Mouse (Mus musculus) embryonic facial prominence, embryonic 12.5 days (tissue): ENCODE results near the gene Ltbr. TPM values are rescaled to one million over a fixed set of nuclear protein-coding genes. Genes with fewer than 3 reads are reported as not detected.
"Not testable (repeated sequence)": the region's sequence is repeated elsewhere in the genome, so short reads cannot be mapped to it uniquely, and the experiment has no call there.

ENCODE experiments used
- ATAC-seq: fragments of 200-750 bp; cut with Nextera tagmentation; 2 replicates; pipeline ENCODE4 v1.8.0; 2017; ENCODE audit not compliant: insufficient number of reproducible peaks, insufficient read depth, low FRiP score, low TSS enrichment
- H3K27ac ChIP-seq: fragments of 300-500 bp; sonication (generic); 2 replicates; pipeline ENCODE4 v1.5.1; 2016; ENCODE audit warnings: mild to moderate bottlenecking
- H3K27me3 ChIP-seq: fragments of 300-500 bp; sonication (generic); 2 replicates; pipeline ENCODE4 v1.6.1; 2016; ENCODE audit warnings: mild to moderate bottlenecking, moderate library complexity
- H3K36me3 ChIP-seq: fragments of 300-500 bp; sonication (generic); 2 replicates; pipeline ENCODE4 v1.6.1; 2016; ENCODE audit warnings: mild to moderate bottlenecking
- H3K4me1 ChIP-seq: fragments of 300-500 bp; sonication (generic); 2 replicates; pipeline ENCODE4 v1.6.1; 2016
- H3K4me2 ChIP-seq: fragments of 300-500 bp; sonication (generic); replicated peaks from 2 replicates; pipeline ENCODE4 v1.6.1; 2016; ENCODE audit warnings: mild to moderate bottlenecking, moderate library complexity
- H3K4me3 ChIP-seq: fragments of 300-500 bp; sonication (generic); 2 replicates; pipeline ENCODE4 v1.5.1; 2016; ENCODE audit warnings: mild to moderate bottlenecking
- H3K9ac ChIP-seq: fragments of 300-500 bp; sonication (generic); 2 replicates; pipeline ENCODE4 v1.6.1; 2016; ENCODE audit warnings: mild to moderate bottlenecking, moderate library complexity
- H3K9me3 ChIP-seq: fragments of 300-500 bp; sonication (generic); 2 replicates; pipeline ENCODE4 v1.6.1; 2016; ENCODE audit warnings: mild to moderate bottlenecking, moderate library complexity
- WGBS: fragments of 180-500 bp; shearing (Covaris S2); methylation state at CpG from one replicate; pipeline ENCODE4 v1.1.7; 2016; 5-methylcytosine and 5-hydroxymethylcytosine counted together
- polyA plus RNA-seq: library from polyadenylated mRNA; unstranded; fragments of >200 nt; fragmentation: Nextera tagmentation; extraction: Ambion mirVana; gene quantifications from 2 replicates; pipeline ENCODE4 v1.2.1, GENCODE M21; 2016

Ltbr gene
- polyA plus RNA-seq, 1 experiment from 2014 or later = 27.2 TPM

DNA sequence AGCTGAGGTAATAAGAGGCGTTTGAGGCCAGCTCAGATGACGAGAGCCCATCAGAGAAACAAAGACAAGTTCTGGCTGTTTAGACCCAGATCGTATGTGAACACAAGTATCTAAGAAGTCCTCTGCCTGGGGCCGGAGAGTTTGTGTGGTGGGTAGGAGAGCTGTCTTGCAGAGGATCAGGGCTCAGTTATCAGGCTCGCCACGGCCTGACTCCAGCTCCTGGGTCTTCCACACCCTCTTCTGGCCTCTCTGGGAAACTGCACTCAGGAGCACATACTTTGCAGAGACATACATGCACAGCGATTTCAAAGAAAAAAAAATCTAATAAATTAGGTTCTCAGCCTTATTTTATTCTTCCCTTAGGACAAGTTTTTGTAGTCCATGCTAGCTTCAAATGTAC, 28.9 kb downstream of the Ltbr start:
- no peaks in the 10 kb centered on the region for H3K36me3 ChIP-seq
- WGBS = 89% methylated on average over 7 of the region's 7 CpGs
- H3K4me3 ChIP-seq = no peak overlapping the region
- no peak overlapping the region for H3K4me2 ChIP-seq
- ATAC-seq = no peak
- H3K9ac ChIP-seq = no peak overlapping the region
- H3K27ac ChIP-seq = no peak overlapping the region
- no peaks in the 10 kb centered on the region for H3K4me1 ChIP-seq
- no peaks in the 10 kb centered on the region for H3K9me3 ChIP-seq
- no peaks in the 10 kb centered on the region for H3K27me3 ChIP-seq

DNA sequence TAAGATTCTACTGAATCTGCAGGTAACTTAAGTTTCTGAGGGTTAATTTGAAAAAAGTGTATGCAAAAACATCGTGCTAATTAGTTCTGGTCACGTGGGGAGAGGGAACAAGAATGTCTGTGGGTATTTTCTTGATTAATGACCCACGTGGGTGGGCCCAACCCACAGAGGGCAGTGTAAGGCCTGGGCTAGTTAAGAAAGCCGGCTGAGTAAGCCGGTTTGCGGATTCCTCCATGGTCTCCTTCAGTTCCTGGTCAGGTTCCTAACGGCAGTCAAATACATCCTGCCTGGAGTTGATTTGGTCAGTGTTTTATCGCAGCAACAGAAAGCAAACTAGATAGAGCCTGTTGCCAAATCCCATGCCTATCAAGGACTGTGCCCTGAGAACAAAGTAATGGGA, 29.4 kb downstream of the Ltbr start:
- Histone ChIP-seq H3K4me1 (no peaks in the 10 kb centered on the region), H3K9ac (no peak overlapping the region), H3K36me3 (no peaks in the 10 kb centered on the region), H3K9me3 (no peaks in the 10 kb centered on the region), H3K4me2 (no peak overlapping the region), H3K4me3 (no peak overlapping the region), H3K27me3 (no peaks in the 10 kb centered on the region), H3K27ac (no peak overlapping the region)
- no peak for ATAC-seq
- WGBS = 51% methylated on average over 8 of the region's 8 CpGs

DNA sequence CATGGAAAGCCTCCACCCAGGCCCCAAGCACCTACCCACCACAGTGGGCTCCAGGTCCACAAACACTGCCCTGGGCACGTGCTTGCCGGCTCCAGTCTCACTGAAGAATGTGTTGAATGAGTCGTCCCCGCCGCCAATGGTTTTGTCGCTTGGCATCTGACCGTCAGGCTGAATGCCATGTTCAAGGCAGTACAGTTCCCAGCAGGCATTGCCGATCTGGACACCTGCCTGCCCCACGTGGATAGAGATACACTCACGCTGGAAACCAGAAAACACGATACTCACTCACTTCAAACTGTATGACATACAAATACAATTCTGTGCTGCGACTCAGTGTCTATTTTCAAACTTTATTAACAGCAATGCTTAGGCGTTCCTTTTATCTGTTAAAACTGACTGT, 31.0 kb downstream of the Ltbr start:
- WGBS = 90% methylated on average over 13 of the region's 13 CpGs
- not testable (repeated sequence) for H3K27ac ChIP-seq

DNA sequence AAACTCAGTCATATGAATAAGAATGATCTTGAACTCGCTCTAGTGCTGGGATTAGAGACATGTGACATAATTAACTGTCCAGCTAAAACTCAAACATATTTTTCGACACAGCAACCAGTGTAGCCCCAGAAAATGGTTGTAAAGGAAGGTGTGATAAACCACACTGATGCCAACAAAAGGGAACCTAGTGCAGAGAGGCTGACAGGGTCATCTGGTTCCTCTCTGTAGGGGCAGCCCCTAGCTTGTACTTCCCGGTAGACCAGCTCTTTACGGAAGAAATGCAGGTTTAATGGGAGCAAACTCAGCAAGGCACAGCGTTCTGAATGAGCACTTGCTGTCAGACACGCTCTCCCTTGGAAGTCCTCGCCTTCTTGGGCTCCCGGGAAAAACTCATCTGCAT, 34.0 kb downstream of the Ltbr start:
- H3K4me1 ChIP-seq = no peaks in the 10 kb centered on the region
- H3K9ac ChIP-seq = no peak overlapping the region
- H3K4me3 ChIP-seq = no peak overlapping the region
- no peak overlapping the region for H3K4me2 ChIP-seq
- H3K9me3 ChIP-seq = no peaks in the 10 kb centered on the region
- no peak overlapping the region for H3K27ac ChIP-seq
- no peak for ATAC-seq
- H3K36me3 ChIP-seq = no peaks in the 10 kb centered on the region
- 70% methylated on average over 8 of the region's 8 CpGs for WGBS
- H3K27me3 ChIP-seq = no peaks in the 10 kb centered on the region

More for the DNA sequence above, 31.0 kb downstream of the Ltbr start:
- not testable (repeated sequence) for ATAC-seq, H3K9me3 ChIP-seq, H3K9ac ChIP-seq, H3K4me1 ChIP-seq, H3K4me2 ChIP-seq, H3K27me3 ChIP-seq, H3K4me3 ChIP-seq, H3K36me3 ChIP-seq

DNA sequence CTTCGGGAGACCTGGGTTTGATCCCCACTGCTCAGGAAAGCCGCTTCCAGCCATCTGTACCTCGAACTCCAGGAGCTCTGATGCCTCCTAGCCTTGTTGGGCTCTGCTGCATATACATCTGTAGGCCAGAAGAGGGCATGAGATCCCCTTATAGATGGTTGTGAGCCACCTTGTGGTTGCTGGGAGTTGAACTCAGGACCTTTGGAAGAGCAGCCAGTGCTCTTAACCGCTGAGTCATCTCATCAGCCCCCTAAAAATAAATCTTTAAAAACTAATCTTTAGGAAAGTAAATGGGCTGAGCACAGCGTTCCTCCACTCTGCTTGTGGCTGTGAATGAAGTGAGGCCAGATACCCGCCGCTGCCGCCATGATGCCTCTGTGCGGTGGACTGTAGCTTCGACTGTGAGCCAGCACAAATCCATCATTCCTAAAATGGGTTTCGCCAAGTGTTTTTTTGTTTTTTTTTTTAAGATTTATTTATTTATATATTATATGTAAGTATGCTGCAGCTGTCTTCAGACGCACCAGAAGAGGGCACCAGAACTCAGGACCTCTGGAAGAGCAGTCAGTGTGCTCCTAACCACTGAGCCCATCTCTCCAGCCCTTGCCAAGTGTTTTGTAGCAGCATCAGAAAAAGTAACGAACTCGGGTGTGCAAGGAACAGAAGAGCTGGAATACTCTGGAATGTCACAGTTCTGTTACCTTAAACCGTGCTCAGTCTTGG, 38.7 kb downstream of the Ltbr start:
- Histone ChIP-seq H3K9ac (no peak overlapping the region), H3K36me3 (no peaks in the 10 kb centered on the region), H3K4me1 (no peaks in the 10 kb centered on the region), H3K4me3 (no peak overlapping the region), H3K4me2 (no peak overlapping the region), H3K27ac (no peak overlapping the region), H3K9me3 (no peaks in the 10 kb centered on the region), H3K27me3 (peaks cover 5% of the 10 kb centered on the region; the same call in 1 of the 2 replicates)
- no peak for ATAC-seq
- 55% methylated on average over 15 of the region's 15 CpGs for WGBS

DNA sequence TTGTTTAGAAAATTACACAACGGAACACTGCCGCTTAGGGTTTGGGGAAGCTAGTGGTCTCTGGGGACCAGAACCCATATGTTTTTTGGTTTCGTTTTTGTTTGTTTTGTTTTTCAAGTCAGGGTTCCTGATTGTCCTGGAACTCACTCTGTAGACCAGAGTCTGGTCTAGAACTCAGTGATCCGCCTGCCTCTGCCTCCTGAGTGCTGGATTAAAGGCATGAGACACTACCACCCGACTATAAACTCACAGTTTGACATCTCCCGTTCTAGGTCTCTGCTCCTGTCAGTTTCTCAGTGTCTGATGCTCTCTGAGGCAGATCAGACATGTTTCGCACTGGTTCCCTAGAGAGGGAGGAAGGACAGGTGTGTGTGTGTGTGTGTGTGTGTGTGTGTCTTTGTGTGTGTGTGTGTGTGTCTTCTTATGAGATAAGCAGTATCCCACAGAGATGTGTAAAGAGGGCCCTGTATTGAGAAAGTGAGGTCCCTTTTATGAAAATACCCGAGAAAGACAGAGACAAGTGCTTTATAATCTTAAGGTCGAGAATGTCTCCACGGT, 41.4 kb downstream of the Ltbr start:
- Histone ChIP-seq H3K9ac (no peak overlapping the region), H3K27ac (no peak overlapping the region), H3K36me3 (no peaks in the 10 kb centered on the region), H3K9me3 (no peaks in the 10 kb centered on the region), H3K4me1 (no peaks in the 10 kb centered on the region), H3K4me2 (no peak overlapping the region), H3K4me3 (no peak overlapping the region), H3K27me3 (peaks cover 5% of the 10 kb centered on the region; the same call in 1 of the 2 replicates)
- no peak for ATAC-seq
- WGBS = 78% methylated on average over 10 of the region's 10 CpGs

DNA sequence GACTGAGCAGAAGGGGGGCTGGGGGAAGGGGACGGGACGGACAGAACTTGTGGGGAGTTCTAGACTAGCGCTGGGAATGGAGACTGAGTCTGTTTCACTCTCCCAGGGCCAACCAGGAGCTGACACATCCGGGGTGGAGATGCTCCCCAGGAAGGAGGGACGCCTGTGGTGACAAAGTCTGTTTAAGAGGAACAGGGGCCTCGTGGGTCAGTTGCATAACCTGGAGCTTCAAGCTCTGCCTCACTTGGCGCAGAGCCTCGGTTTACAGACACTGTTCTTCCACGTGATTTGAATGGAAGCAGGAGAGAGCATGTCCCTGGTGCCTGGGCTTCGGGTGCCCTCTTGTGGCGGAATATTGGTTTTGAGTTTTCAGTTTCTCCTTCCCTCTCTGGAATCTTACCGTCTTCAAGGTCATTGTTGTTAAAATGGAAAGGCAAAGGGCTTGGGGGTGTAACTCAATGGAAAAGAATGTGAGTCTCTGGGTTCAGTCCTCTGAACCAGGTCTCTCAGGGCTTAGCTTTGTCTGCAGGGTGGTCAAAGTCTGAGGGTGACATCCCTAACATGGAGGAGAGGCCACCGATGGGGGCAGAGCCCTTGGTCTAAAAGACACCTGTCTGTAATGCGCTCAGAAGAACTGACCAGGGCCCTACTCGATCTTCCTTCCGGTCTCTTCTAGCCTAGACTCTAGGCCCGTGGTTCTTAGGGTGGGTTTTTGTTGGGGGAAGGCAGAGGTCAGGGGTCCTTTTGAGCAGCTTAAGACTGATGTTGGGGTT, 42.0 kb downstream of the Ltbr start:
- Histone ChIP-seq H3K27me3 (peaks cover 5% of the 10 kb centered on the region; the same call in 1 of the 2 replicates), H3K27ac (no peak overlapping the region), H3K4me1 (no peaks in the 10 kb centered on the region), H3K9ac (no peak overlapping the region), H3K4me2 (peak overlapping the region; percentile 44), H3K36me3 (no peaks in the 10 kb centered on the region), H3K9me3 (no peaks in the 10 kb centered on the region), H3K4me3 (peak overlapping the region; percentile 14; the same call in 1 of the 2 replicates)
- 17% methylated on average over 17 of the region's 17 CpGs for WGBS
- peak; percentile 74; the same call in 1 of the 2 replicates for ATAC-seq

DNA sequence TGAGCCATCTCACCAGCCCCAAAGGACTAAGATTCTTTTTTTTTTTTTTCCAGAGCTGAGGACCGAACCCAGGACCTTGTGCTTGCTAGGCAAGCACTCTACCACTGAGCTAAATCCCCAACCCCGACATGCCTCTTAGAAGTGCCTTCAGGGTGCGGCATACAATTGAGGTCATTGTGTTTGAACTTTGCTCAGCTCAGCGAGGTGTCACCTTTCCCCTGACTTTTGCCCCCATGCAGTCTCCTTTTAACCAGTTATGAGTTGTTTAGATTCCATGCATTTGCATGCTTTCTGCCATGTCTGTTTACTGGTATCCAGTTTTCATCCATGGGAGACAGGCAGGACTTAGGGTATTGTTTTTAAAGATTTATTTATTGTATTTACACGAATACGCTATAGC, 44.9 kb downstream of the Ltbr start:
- Histone ChIP-seq H3K4me2 (no peak overlapping the region), H3K27ac (no peak overlapping the region), H3K9me3 (no peaks in the 10 kb centered on the region), H3K4me1 (no peaks in the 10 kb centered on the region), H3K27me3 (peaks cover 5% of the 10 kb centered on the region; the same call in 1 of the 2 replicates), H3K4me3 (no peak overlapping the region), H3K36me3 (no peaks in the 10 kb centered on the region), H3K9ac (no peak overlapping the region)
- 32% methylated on average over 6 of the region's 6 CpGs for WGBS
- ATAC-seq = no peak

DNA sequence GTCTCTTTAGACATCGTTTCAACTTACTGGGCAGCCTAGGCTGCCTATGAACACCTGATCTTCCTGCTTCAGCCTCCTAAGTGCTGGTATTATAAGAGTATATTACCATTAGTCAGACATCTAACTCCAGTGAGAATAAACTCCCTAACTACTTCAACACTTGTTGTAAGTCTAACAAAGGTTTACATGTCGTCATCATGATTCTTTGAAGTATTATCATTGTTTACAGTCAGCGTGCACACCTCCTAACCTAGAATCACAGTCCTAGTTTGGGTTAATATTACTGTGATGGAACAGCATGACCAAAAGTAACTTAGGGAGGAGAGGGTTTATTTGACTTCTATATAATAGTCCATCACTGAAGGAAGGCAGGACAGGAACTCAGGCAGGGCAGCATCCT, 46.2 kb downstream of the Ltbr start:
- H3K27me3 ChIP-seq = no peaks in the 10 kb centered on the region
- H3K4me2 ChIP-seq = no peak overlapping the region
- H3K4me1 ChIP-seq = no peaks in the 10 kb centered on the region
- H3K9me3 ChIP-seq = no peaks in the 10 kb centered on the region
- H3K36me3 ChIP-seq = no peaks in the 10 kb centered on the region
- H3K9ac ChIP-seq = no peak overlapping the region
- no peak for ATAC-seq
- H3K27ac ChIP-seq = no peak overlapping the region
- WGBS = 85% methylated on average over 3 of the region's 3 CpGs
- H3K4me3 ChIP-seq = no peak overlapping the region

DNA sequence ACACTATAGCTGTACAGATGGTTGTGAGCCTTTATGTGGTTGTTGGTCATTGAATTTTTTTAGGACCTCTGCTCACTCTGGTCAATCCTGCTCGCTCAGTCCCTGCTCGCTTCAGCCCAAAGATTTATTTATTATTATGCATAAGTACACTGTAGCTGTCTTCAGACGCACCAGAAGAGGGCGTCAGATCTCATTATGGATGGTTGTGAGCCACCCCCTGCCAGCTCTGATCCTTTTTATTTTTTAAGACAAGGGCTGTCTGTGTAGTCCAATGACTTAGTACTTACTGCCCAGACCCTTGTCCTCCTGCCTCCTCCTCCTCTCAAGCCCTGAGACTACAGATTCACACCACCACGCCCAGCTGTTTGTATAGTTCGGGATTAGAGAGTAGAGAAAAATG, 47.1 kb downstream of the Ltbr start:
- H3K4me2 ChIP-seq, H3K4me3 ChIP-seq, H3K9me3 ChIP-seq, H3K36me3 ChIP-seq, H3K27me3 ChIP-seq, ATAC-seq, H3K9ac ChIP-seq, H3K4me1 ChIP-seq, H3K27ac ChIP-seq: not testable (repeated sequence)
- WGBS = 72% methylated on average over 6 of the region's 6 CpGs

DNA sequence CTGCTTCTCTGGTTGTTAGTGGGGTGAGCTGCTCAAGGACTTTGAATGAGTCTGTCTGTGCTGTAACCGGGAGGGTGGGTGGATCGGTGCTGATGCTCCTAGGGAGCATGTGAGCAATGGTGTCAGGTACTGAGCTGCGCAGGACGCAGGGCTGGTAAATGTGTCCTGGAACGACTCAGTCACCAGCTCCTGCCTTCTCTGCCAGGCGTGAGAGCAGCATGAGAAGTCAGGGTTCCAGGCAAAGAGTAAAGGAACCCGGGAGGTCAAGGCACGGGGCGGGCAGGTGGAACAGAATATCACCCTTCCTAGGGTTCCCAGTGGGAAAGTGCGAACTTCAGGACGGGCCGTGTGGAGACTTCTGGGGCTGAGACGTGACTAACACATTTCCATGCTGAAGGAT, 47.6 kb downstream of the Ltbr start:
- H3K36me3 ChIP-seq = no peaks in the 10 kb centered on the region
- H3K27ac ChIP-seq = no peak overlapping the region
- no peaks in the 10 kb centered on the region for H3K4me1 ChIP-seq
- no peak overlapping the region for H3K4me2 ChIP-seq
- no peak for ATAC-seq
- WGBS = 74% methylated on average over 13 of the region's 13 CpGs
- no peaks in the 10 kb centered on the region for H3K27me3 ChIP-seq
- H3K4me3 ChIP-seq = no peak overlapping the region
- no peaks in the 10 kb centered on the region for H3K9me3 ChIP-seq
- H3K9ac ChIP-seq = no peak overlapping the region

DNA sequence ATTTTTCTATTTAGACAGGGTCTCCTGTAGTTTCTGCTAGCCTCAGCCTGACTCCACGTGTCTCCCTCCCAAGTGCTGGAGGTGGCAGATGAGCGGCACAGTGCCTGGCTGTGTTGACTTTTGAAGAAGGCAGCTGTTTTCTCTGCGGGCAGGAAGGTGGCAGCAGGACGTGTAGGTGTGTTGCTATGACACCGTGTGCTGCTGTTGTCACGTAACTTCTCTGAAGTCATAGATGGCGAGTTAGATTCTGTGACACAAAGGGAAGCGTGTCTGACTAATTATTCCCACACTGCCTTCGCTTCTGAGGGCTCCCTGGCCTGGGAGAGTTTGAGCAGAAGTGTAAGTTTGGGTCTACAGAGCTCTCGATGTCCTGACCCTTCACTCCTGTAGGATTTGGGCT, 48.4 kb downstream of the Ltbr start:
- Histone ChIP-seq H3K27me3 (no peaks in the 10 kb centered on the region), H3K27ac (no peak overlapping the region), H3K4me3 (no peak overlapping the region), H3K36me3 (no peaks in the 10 kb centered on the region), H3K9me3 (no peaks in the 10 kb centered on the region), H3K9ac (no peak overlapping the region), H3K4me1 (no peaks in the 10 kb centered on the region), H3K4me2 (no peak overlapping the region)
- 61% methylated on average over 10 of the region's 10 CpGs for WGBS
- no peak for ATAC-seq
